Mouse (Mus musculus): ENCODE data around the gene Capns2. TPM values are rescaled to one million over a fixed set of nuclear protein-coding genes. Genes with fewer than 3 reads are reported as not detected.

Capns2 gene
- polyA plus RNA-seq, 1 experiment from 2014 or later, result 1.4 TPM

DNA sequence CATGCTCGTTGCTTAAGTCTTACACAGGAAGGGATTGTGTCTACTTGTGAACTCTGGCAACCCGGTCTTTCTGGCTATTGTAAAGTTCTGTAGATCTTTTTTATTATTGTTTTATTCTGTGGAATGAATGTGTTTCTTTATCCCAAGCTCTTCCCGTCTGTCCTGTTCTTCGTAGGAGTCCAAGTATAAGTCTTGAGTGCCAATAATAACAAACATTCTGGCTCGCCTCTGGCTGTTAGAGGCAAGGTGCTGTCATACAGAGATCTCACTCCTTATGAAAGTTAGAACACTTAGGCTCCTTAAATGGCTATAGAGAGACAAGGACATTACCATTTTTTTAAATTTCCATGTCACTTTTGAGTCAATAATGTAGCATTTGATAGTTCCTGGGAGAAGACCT, 4.6 kb upstream of the Capns2 start:
- Histone ChIP-seq H3K4me3 (ENCODE audit: low read depth, low read length) (no peak overlapping the region), H3K9ac (replicated peaks; ENCODE audit: low read depth, low read length) (no peak overlapping the region), H3K4me2 (replicated peaks; ENCODE audit: low read depth, low read length) (no peak overlapping the region), H3K9me3 (ENCODE audit: control insufficient read depth, low read depth, low read length) (no peaks in the 10 kb centered on the region), H3K27me3 (ENCODE audit: control insufficient read depth, insufficient read depth, low read length) (no peaks in the 10 kb centered on the region), H3K36me3 (ENCODE audit: control insufficient read depth, insufficient read depth, low read length) (no peaks in the 10 kb centered on the region), H3K27ac (ENCODE audit: low read length) (no peak overlapping the region), H3K4me1 (ENCODE audit: control insufficient read depth, insufficient read depth, low read length) (no peaks in the 10 kb centered on the region)
- WGBS, result 57% methylated on average over 5 of the region's 5 CpGs
- ATAC-seq (ENCODE audit: insufficient number of reproducible peaks, insufficient read depth, low FRiP score, low read depth), result no peak

DNA sequence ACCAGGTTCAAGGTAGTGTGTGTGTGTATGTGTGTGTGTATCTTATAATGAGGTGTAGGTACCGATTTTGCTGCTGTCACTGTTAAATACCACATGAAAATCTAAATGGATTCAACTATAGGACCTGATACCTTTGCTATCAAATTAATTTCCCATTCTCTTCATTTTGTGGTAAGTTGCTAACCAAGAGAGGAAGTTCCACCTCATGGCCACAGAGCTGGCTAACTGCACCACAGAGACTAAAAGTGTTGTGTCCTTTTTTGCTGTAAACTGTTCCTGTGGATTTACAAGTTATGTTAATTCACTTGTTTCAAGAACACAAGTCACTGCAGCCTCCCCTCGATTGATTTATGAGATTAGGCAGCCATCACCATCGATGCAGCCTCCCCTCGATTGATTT, 3.4 kb upstream of the Capns2 start:
- WGBS, result 75% methylated on average over 4 of the region's 4 CpGs
- Histone ChIP-seq H3K27ac (ENCODE audit: low read length) (no peak overlapping the region), H3K4me2 (replicated peaks; ENCODE audit: low read depth, low read length) (no peak overlapping the region), H3K9me3 (ENCODE audit: control insufficient read depth, low read depth, low read length) (no peaks in the 10 kb centered on the region), H3K4me1 (ENCODE audit: control insufficient read depth, insufficient read depth, low read length) (no peaks in the 10 kb centered on the region), H3K9ac (replicated peaks; ENCODE audit: low read depth, low read length) (no peak overlapping the region), H3K27me3 (ENCODE audit: control insufficient read depth, insufficient read depth, low read length) (no peaks in the 10 kb centered on the region), H3K4me3 (ENCODE audit: low read depth, low read length) (no peak overlapping the region), H3K36me3 (ENCODE audit: control insufficient read depth, insufficient read depth, low read length) (no peaks in the 10 kb centered on the region)
- no peak for ATAC-seq (ENCODE audit: insufficient number of reproducible peaks, insufficient read depth, low FRiP score, low read depth)

DNA sequence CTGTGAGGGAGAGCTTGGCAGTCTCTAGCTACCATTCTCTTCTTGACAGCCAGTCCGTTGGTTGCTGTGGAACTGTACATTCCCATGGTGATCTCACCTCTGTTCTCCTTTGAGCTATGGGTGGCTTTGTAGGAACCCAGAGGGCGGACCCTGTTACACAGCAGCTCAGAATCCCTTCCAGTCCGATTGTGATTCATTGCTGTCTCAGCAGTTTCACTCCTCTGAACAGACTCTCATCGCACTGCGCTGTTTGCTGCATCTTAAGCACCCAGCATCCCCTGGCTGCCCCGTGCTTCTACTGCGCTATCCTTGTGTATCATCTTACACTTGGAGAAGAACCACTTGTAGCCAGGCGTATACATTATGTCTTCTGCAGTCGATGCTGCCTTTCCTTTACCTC, 1.6 kb upstream of the Capns2 start:
- Histone ChIP-seq H3K9ac (replicated peaks; ENCODE audit: low read depth, low read length) (no peak overlapping the region), H3K4me2 (replicated peaks; ENCODE audit: low read depth, low read length) (no peak overlapping the region), H3K4me1 (ENCODE audit: control insufficient read depth, insufficient read depth, low read length) (no peaks in the 10 kb centered on the region), H3K27me3 (ENCODE audit: control insufficient read depth, insufficient read depth, low read length) (no peaks in the 10 kb centered on the region), H3K27ac (ENCODE audit: low read length) (no peak overlapping the region), H3K9me3 (ENCODE audit: control insufficient read depth, low read depth, low read length) (no peaks in the 10 kb centered on the region), H3K36me3 (ENCODE audit: control insufficient read depth, insufficient read depth, low read length) (no peaks in the 10 kb centered on the region), H3K4me3 (ENCODE audit: low read depth, low read length) (no peak overlapping the region)
- ATAC-seq (ENCODE audit: insufficient number of reproducible peaks, insufficient read depth, low FRiP score, low read depth), result no peak
- 64% methylated on average over 9 of the region's 9 CpGs for WGBS

DNA sequence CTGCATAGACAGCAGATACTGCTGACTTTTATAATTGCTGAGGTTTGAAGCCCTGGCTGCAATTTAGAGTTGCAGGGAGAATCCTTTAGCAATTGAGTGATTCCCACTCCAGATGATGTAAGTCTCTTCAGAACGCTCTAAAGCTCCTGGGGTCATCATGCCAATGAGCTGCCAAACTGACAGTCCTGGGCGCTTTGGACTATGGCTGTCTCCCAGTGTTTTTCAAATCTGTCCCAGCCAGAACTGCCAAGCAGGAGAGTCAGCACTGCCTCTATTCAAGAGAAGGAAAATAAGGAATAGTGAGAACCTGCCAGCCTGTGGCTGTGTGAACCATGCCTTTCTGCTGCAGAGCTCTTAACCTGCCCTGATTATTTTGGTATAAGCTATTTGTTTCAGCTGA, 1.8 kb downstream of the Capns2 start:
- 83% methylated on average over 2 of the region's 2 CpGs for WGBS
- H3K9me3 ChIP-seq (ENCODE audit: control insufficient read depth, low read depth, low read length), result no peaks in the 10 kb centered on the region
- no peak for ATAC-seq (ENCODE audit: insufficient number of reproducible peaks, insufficient read depth, low FRiP score, low read depth)
- H3K27ac ChIP-seq (ENCODE audit: low read length), result no peak overlapping the region
- H3K36me3 ChIP-seq (ENCODE audit: control insufficient read depth, insufficient read depth, low read length), result no peaks in the 10 kb centered on the region
- H3K4me1 ChIP-seq (ENCODE audit: control insufficient read depth, insufficient read depth, low read length), result no peaks in the 10 kb centered on the region
- H3K9ac ChIP-seq (replicated peaks; ENCODE audit: low read depth, low read length), result no peak overlapping the region
- H3K4me2 ChIP-seq (replicated peaks; ENCODE audit: low read depth, low read length), result no peak overlapping the region
- H3K27me3 ChIP-seq (ENCODE audit: control insufficient read depth, insufficient read depth, low read length), result no peaks in the 10 kb centered on the region
- H3K4me3 ChIP-seq (ENCODE audit: low read depth, low read length), result no peak overlapping the region

DNA sequence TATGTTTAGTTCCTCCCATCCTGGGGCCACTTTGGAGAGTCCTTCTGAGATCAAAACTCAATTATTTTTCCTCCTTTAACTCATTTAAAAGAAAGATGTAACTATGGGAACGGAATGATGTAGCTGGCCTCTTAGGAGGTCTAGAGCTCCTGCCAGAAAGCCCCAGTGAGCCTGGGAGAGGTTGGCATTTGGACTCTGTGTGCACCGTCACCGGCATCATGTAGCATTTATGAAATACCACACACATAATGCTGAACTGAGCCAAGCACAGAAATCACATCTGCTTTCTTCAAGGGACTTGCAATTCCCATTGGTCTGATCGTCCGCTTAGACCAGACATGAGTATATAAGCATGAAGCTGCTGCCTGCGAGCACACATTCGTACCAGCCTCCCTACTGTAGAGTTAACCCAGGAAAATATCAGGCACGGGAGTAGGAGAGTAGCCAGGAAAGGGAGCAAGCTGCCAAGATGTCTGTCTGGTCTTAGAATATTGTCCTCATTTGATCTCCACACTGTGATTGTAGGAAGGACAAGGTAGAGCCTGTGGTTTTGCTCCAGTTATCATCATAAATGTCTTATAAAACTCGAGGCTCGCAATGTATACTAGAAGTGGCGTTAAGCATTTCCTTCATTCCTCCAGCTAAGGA, 2.4 kb downstream of the Capns2 start:
- no peak overlapping the region for H3K27ac ChIP-seq (ENCODE audit: low read length)
- no peaks in the 10 kb centered on the region for H3K36me3 ChIP-seq (ENCODE audit: control insufficient read depth, insufficient read depth, low read length)
- WGBS, result 90% methylated on average over 11 of the region's 11 CpGs
- no peak for ATAC-seq (ENCODE audit: insufficient number of reproducible peaks, insufficient read depth, low FRiP score, low read depth)
- no peak overlapping the region for H3K4me3 ChIP-seq (ENCODE audit: low read depth, low read length)
- no peaks in the 10 kb centered on the region for H3K9me3 ChIP-seq (ENCODE audit: control insufficient read depth, low read depth, low read length)
- no peak overlapping the region for H3K4me2 ChIP-seq (replicated peaks; ENCODE audit: low read depth, low read length)
- H3K27me3 ChIP-seq (ENCODE audit: control insufficient read depth, insufficient read depth, low read length), result no peaks in the 10 kb centered on the region
- no peak overlapping the region for H3K9ac ChIP-seq (replicated peaks; ENCODE audit: low read depth, low read length)
- no peaks in the 10 kb centered on the region for H3K4me1 ChIP-seq (ENCODE audit: control insufficient read depth, insufficient read depth, low read length)

DNA sequence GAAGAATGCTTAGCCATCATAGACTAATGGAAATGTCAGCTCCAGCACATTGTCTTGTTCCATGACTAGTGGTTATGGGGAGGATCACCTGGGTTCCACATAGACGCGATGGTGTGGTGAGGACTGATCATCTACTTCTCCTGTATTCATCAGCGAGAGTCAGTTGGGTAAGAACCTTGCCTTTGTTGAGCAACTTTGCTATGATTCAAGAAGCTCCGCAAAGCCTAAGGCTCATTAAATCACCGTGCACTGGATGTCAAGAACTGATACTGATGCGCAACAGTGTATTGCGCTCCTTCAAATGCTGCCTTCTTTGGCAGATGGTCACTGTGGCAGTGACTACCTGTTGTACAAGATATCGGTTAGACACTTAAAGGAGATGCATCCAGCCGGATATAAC, 5.3 kb downstream of the Capns2 start:
- Histone ChIP-seq H3K9ac (replicated peaks; ENCODE audit: low read depth, low read length) (no peak overlapping the region), H3K36me3 (ENCODE audit: control insufficient read depth, insufficient read depth, low read length) (no peaks in the 10 kb centered on the region), H3K4me1 (ENCODE audit: control insufficient read depth, insufficient read depth, low read length) (no peaks in the 10 kb centered on the region), H3K4me2 (replicated peaks; ENCODE audit: low read depth, low read length) (no peak overlapping the region), H3K27me3 (ENCODE audit: control insufficient read depth, insufficient read depth, low read length) (no peaks in the 10 kb centered on the region), H3K27ac (ENCODE audit: low read length) (no peak overlapping the region), H3K9me3 (ENCODE audit: control insufficient read depth, low read depth, low read length) (no peaks in the 10 kb centered on the region), H3K4me3 (ENCODE audit: low read depth, low read length) (no peak overlapping the region)
- 93% methylated on average over 9 of the region's 9 CpGs for WGBS
- ATAC-seq (ENCODE audit: insufficient number of reproducible peaks, insufficient read depth, low FRiP score, low read depth), result no peak

DNA sequence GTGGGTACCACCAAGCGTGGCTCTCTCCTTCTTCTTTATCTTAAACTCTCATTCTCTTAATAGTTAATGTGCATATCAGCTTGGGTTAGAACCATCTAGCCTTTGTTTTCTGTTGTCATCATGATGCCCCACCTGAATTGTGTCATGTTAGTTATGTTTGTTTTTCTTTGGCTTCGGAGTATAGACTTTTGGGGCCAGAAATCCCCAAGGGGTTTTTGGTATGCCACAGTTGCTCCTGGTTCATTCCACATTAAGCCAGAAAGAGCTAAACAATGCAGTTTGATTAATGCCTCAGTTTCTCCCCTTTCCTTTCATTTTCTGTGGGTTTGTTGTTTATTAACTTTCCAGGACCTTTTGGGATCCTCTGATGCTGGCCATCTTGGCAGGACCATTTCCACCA, 7.2 kb downstream of the Capns2 start:
- no peak for ATAC-seq (ENCODE audit: insufficient number of reproducible peaks, insufficient read depth, low FRiP score, low read depth)
- Histone ChIP-seq H3K4me3 (ENCODE audit: low read depth, low read length) (no peak overlapping the region), H3K4me1 (ENCODE audit: control insufficient read depth, insufficient read depth, low read length) (no peaks in the 10 kb centered on the region), H3K9me3 (ENCODE audit: control insufficient read depth, low read depth, low read length) (no peaks in the 10 kb centered on the region), H3K9ac (replicated peaks; ENCODE audit: low read depth, low read length) (no peak overlapping the region), H3K36me3 (ENCODE audit: control insufficient read depth, insufficient read depth, low read length) (no peaks in the 10 kb centered on the region), H3K27me3 (ENCODE audit: control insufficient read depth, insufficient read depth, low read length) (no peaks in the 10 kb centered on the region), H3K4me2 (replicated peaks; ENCODE audit: low read depth, low read length) (no peak overlapping the region), H3K27ac (ENCODE audit: low read length) (no peak overlapping the region)
- WGBS, result 94% methylated on average over 2 of the region's 2 CpGs

DNA sequence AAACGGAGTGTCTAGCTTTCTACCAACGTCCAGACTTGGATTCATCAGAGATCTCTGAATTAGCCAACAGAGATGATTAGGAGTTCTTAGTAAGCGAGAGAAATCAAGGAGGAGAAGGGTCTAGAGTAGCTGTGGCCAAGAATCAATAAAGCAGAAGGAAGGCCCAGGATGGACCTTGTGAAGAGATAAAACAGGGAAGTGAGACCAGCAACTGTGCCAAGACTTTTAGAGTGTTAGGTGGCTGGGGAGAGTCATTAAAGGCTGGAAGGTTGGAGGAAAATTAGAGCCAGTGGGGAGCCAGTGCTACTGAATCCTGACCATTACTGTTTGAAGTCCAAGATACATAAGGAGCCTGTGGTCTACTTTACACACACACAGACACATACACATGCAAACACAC, 10.3 kb downstream of the Capns2 start:
- no peaks in the 10 kb centered on the region for H3K36me3 ChIP-seq (ENCODE audit: control insufficient read depth, insufficient read depth, low read length)
- H3K27me3 ChIP-seq (ENCODE audit: control insufficient read depth, insufficient read depth, low read length), result no peaks in the 10 kb centered on the region
- no peak for ATAC-seq (ENCODE audit: insufficient number of reproducible peaks, insufficient read depth, low FRiP score, low read depth)
- H3K4me1 ChIP-seq (ENCODE audit: control insufficient read depth, insufficient read depth, low read length), result no peaks in the 10 kb centered on the region
- H3K4me2 ChIP-seq (replicated peaks; ENCODE audit: low read depth, low read length), result no peak overlapping the region
- no peak overlapping the region for H3K4me3 ChIP-seq (ENCODE audit: low read depth, low read length)
- H3K9me3 ChIP-seq (ENCODE audit: control insufficient read depth, low read depth, low read length), result no peaks in the 10 kb centered on the region
- no peak overlapping the region for H3K9ac ChIP-seq (replicated peaks; ENCODE audit: low read depth, low read length)
- no peak overlapping the region for H3K27ac ChIP-seq (ENCODE audit: low read length)
- WGBS, result 90% methylated on average over 3 of the region's 3 CpGs

DNA sequence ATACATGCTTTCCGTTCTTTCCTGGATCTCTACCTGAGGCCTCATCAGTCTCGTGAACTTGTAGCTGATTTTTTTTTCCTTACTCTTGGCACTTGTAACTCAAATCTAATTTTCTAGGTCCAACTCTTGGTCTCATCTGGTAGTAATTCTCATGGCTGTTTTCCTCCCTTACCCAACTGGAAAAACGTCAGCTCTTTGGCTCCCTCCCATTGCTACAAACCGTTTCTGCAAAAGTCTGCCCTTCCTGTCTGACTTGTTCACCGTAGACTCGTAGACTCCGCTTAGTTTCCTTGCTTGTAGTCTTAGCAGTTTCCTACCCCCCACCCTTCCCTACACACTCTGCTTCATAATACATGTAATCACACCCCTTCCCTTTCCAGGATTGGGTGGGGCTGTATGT, 12.2 kb downstream of the Capns2 start:
- H3K9me3 ChIP-seq (ENCODE audit: control insufficient read depth, low read depth, low read length), result no peaks in the 10 kb centered on the region
- 84% methylated on average over 7 of the region's 7 CpGs for WGBS
- H3K36me3 ChIP-seq (ENCODE audit: control insufficient read depth, insufficient read depth, low read length), result no peaks in the 10 kb centered on the region
- no peak for ATAC-seq (ENCODE audit: insufficient number of reproducible peaks, insufficient read depth, low FRiP score, low read depth)
- H3K4me3 ChIP-seq (ENCODE audit: low read depth, low read length), result no peak overlapping the region
- H3K27ac ChIP-seq (ENCODE audit: low read length), result no peak overlapping the region
- H3K27me3 ChIP-seq (ENCODE audit: control insufficient read depth, insufficient read depth, low read length), result no peaks in the 10 kb centered on the region
- no peak overlapping the region for H3K4me2 ChIP-seq (replicated peaks; ENCODE audit: low read depth, low read length)
- H3K4me1 ChIP-seq (ENCODE audit: control insufficient read depth, insufficient read depth, low read length), result no peaks in the 10 kb centered on the region
- H3K9ac ChIP-seq (replicated peaks; ENCODE audit: low read depth, low read length), result no peak overlapping the region
